Mouse (Mus musculus) effector memory CD4-positive, alpha-beta T cell, adult 5 months (primary cell): ENCODE data around the gene Rps5. TPM values are rescaled to one million over a fixed set of nuclear protein-coding genes. Genes with fewer than 3 reads are reported as not detected.

ENCODE experiments used
- polyA plus RNA-seq: library from polyadenylated mRNA; unstranded; fragments of 100-300 nt; shearing (Covaris generic); gene quantifications from one replicate; pipeline ENCODE4 v1.2.1, GENCODE M21; 2017

Gene Rps5
- polyA plus RNA-seq = 1,062 TPM

DNA sequence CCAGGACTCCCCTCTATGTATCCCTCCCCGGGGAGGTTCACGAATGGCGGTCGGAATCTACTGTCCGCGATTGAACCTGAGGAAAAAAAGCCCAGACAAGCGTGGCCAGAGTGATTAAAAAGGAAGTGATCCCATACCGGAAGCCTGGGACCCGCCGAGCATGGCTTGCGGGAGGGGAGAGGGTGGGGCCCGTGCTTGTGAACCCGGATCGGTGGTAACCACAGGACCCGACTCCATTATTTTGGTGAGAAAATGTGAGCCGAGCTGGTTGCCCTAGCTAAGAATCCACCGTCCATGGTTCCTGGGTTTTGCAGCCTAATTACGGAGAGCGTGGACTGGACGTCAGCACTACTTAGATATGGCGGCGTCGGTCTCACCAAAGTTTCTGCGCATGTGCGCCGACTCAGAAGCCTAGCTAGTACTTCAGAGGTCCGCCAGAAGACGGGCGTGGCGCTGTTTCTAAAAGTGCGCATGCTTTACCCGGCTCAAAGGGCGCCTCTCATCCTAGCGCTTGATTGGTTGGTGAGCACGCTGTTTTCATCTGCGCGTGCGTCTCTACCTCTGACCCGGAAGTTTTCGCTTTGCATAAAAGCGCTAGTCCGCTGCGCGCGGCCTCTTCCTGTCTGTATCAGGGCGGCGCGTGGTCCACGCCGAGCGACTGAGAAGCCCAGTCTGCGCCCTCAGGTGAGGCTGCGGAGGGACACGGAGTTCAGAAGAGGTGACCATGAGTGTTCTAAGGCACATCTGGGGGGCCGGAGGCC, at the start of gene Rps5:
TSS of gene Rps5 (plus strand) at position 586 of the 761 bp plus-strand sequence.

DNA sequence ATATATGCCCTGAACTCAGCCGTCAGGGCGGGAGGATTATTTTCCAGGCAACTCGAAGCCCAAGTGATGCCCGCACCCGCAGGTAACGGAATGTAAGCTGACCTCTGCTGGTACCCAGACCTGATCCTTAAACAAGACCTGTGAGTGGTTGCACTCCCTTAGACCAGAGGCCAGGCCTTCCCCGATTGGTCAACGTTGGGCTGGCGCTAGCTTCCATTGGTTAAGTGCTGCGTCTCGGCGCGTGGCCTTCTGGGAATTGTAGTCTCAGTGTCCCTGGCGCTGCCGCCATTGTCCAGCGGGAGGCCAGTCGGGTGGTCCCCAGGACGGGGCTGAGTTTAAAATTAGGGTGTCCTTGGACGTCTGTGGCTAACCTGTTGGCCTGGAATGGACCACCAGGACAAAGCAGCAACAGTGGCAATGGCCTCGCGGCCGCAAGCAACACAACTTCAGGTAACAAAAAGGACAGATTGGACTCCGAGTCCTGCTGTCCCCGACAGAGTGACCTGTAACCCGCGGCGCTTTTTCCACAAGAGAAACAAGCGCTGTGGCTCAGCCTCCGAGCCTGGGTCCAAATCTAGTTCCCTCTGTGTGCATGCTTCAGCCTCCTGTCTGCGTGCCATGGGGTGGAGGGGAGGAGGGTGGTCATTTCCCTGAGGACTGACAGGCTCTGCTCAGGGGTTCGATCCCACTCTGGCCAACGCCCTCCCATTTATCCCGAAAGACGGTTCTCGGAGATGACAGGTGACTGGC, 41.0 kb upstream of the Rps5 start, which contains the start of gene Zfp128:
TSS of gene Zfp128 (plus strand) at position 267 of the 750 bp plus-strand sequence.

DNA sequence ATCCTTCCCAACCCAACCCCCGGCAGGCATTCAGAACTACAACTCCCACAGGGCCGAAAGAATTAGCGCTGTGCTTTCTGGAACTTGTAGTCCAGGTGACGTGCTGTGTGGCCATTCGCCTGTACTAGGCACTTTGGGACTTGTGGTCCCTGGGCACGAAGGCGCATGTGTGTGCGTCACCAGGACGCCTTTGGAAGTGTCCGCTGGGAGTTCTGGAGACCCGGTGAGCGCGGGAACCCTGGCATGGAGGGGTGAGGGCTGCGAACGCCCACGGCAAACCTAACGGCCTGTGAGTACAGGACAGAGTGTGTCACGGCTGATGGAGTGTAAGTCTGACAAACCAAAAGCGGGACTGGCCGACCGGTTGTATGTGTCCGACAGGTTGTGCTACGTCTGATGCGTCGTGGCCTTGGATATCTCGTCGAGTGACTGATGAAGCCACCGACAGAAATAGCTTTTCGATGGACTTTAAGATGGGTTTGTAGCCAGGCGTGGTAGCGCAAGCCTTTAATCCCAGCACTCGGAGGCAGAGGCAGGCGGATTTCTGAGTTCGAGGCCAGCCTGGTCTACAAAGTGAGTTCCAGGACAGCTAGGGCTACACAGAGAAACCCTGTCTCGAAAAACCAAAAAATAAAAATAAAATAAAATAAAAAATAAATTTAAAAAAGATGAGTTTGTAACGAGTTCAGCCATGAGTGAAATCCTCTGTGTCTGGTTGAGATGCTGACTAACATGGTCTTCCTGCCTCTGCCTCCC, 24.3 kb upstream of the Rps5 start, which contains the start of gene Zscan22:
TSS of gene Zscan22 (plus strand) at position 161 of the 756 bp plus-strand sequence.

DNA sequence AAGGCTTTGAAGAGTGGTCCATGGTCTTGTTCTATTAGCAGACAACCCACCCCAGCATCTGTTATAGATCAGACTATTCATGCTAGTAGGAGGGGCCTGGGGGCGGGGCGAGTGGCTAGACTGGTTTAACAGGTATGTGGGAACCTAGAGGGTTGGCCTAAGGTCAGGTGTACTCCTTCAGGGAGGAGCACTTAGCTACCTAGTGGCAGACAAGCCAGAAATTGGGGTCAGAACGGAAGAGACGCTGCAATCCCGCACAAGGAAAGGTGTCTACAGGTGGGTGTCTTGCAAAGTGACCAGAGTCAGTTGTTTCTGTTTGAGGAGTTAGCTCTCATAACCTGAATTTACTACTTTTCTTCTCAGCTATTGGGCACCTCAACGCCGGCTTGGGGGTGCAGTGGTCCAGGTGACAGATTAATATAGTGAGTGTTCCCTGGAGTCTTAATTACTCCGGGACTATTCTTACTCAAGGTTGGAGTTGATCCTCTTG, 5.1 kb downstream of the Rps5 start, which contains the start of gene Rnf225:
TSS of gene Rnf225 (plus strand) at position 226 of the 490 bp plus-strand sequence.

DNA sequence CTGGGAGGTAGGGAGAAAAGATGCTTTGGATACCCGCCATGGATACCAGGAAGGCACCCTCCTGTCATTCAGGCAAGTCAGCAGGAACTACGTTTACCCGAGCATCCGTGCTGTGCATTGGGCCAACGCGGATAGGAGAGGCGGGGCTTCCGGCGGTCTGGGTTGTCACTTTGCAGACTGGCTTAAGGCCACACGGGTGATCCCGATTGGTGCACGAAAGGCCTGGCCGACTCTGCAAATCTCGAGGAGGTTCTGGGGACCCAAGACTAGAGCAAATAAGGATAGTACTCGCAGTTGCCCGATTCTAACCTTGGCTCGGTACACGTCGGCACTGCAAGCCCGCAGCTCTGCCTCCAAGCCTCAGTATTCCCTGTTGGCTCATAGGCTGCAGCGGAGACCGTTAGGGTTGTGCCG, 43.6 kb downstream of the Rps5 start, which contains the start of gene Zfp324:
TSS of gene Zfp324 (plus strand) at position 161 of the 414 bp plus-strand sequence.

Other genes with a start within 250 kb of the Rps5 start
- not detected for gene Vmn2r55, start 237.3 kb upstream of the Rps5 start, polyA plus RNA-seq
- not detected for gene Vmn2r56, start 187.3 kb upstream of the Rps5 start, polyA plus RNA-seq
- 12.5 TPM for gene Zscan18, start 118.7 kb upstream of the Rps5 start, polyA plus RNA-seq
- gene Zfp329, start 103.4 kb upstream of the Rps5 start, polyA plus RNA-seq = 7.6 TPM
- gene Zfp110, start 87.5 kb upstream of the Rps5 start, polyA plus RNA-seq = 91.6 TPM
- gene Zfp128, start 41.1 kb upstream of the Rps5 start, polyA plus RNA-seq = 0.42 TPM
- gene Zscan22, start 24.5 kb upstream of the Rps5 start, polyA plus RNA-seq = 5.2 TPM
- not detected for gene Rnf225, start 5.1 kb downstream of the Rps5 start, polyA plus RNA-seq
- 0.60 TPM for gene Zfp324, start 43.5 kb downstream of the Rps5 start, polyA plus RNA-seq
- 3.5 TPM for gene Zfp446, start 55.6 kb downstream of the Rps5 start, polyA plus RNA-seq
- gene Slc27a5, start 75.9 kb downstream of the Rps5 start, polyA plus RNA-seq = 0.21 TPM
- gene Trim28, start 76.8 kb downstream of the Rps5 start, polyA plus RNA-seq = 106 TPM
- gene Zbtb45, start 87.7 kb downstream of the Rps5 start, polyA plus RNA-seq = 6.3 TPM
- gene Chmp2a, start 112.5 kb downstream of the Rps5 start, polyA plus RNA-seq = 163 TPM
- 133 TPM for gene Ube2m, start 116.0 kb downstream of the Rps5 start, polyA plus RNA-seq
- gene Mzf1, start 132.5 kb downstream of the Rps5 start, polyA plus RNA-seq = 0.09 TPM
- not detected for gene Vmn1r85, start 172.9 kb downstream of the Rps5 start, polyA plus RNA-seq
- gene Vmn1r86, start 197.6 kb downstream of the Rps5 start, polyA plus RNA-seq = not detected
- gene Vmn1r87, start 217.9 kb downstream of the Rps5 start, polyA plus RNA-seq = 0.16 TPM
- gene Vmn1r88, start 237.3 kb downstream of the Rps5 start, polyA plus RNA-seq = 0.07 TPM